8 mouse cellular contexts compared by ENCODE assay signal in genomic region chr15:67434284-67434683, GRCm38 (mm10).
DNase-seq lines count a peak whose midpoint lies in the region; ATAC-seq and TF ChIP-seq lines count a peak whose summit lies in the region.
"Had no signal": no experiment of that assay in that cellular context is flagged by ENCODE, and none has a peak within 500 bp of the region (broad histone marks: within the 10 kb centered on the region; RNA-seq: fewer than 3 reads in every experiment).

No protein-coding gene starts in this region.

- ATAC-seq in G1E (ENCODE audit: extremely low read depth, insufficient number of reproducible peaks, low FRiP score, poor library complexity, severe bottlenecking) = no peak
- ATAC-seq in embryonic facial prominence, embryonic 11.5 days (replicated peaks; ENCODE audit: insufficient number of reproducible peaks, low FRiP score, low TSS enrichment, low read depth) = peak; percentile 80; the same call in 1 of the 2 replicates
- ATAC-seq in lung, postnatal 0 days = peak; percentile 69

- intact Hi-C loops in heart, postnatal 10 days (cut with DNase I) = loop anchor here (1.0 to 10.0 kb wide), 4 partner anchors 260 to 801 kb away; no protein-coding TSS in a partner anchor

- H3K36me3 ChIP-seq in G1E (replicated peaks) = no peaks in the 10 kb centered on the region
- H3K36me3 ChIP-seq in embryonic facial prominence, embryonic 11.5 days (replicated peaks; ENCODE audit: control insufficient read depth, insufficient read depth, low read depth, low read length) = no peaks in the 10 kb centered on the region
- H3K36me3 ChIP-seq in lung, postnatal 0 days (ENCODE audit: insufficient read depth, low read length) = no peaks in the 10 kb centered on the region
- H3K36me3 ChIP-seq: limb, embryonic 15.5 days had no signal

- no peak overlapping the region for H3K4me2 ChIP-seq in embryonic facial prominence, embryonic 11.5 days (ENCODE audit: low read depth, low read length)
- H3K4me2 ChIP-seq in lung, postnatal 0 days (replicated peaks; ENCODE audit: low read depth, low read length) = no peak overlapping the region
- H3K4me2 ChIP-seq: limb, embryonic 15.5 days had no signal

- H3K27ac ChIP-seq in embryonic facial prominence, embryonic 11.5 days (replicated peaks; ENCODE audit: low read depth, low read length) = no peak overlapping the region
- no peak overlapping the region for H3K27ac ChIP-seq in lung, postnatal 0 days (ENCODE audit: low read length)
- H3K27ac ChIP-seq: limb, embryonic 15.5 days had no signal

- no peak for TF ChIP-seq EP300 in lung, postnatal 0 days (IDR thresholded peaks at IDR 0.05)

- 23% methylated on average over 2 of the region's 2 CpGs for WGBS in embryonic facial prominence, embryonic 11.5 days
- WGBS in lung, postnatal 0 days = 21% methylated on average over 2 of the region's 2 CpGs

- H3K9ac ChIP-seq in embryonic facial prominence, embryonic 11.5 days (replicated peaks; ENCODE audit: low read length) = no peak overlapping the region
- no peak overlapping the region for H3K9ac ChIP-seq in lung, postnatal 0 days (replicated peaks; ENCODE audit: low read depth)
- H3K9ac ChIP-seq: limb, embryonic 15.5 days had no signal

- H3K4me1 ChIP-seq in G1E (ENCODE audit: insufficient read depth, low read depth, low read length) = no peaks in the 10 kb centered on the region
- H3K4me1 ChIP-seq in embryonic facial prominence, embryonic 11.5 days (ENCODE audit: control insufficient read depth, insufficient read depth, low read length) = no peaks in the 10 kb centered on the region; the same call in 1 of the 2 replicates
- H3K4me1 ChIP-seq in lung, postnatal 0 days (ENCODE audit: insufficient read depth, low read depth, low read length) = no peaks in the 10 kb centered on the region
- H3K4me1 ChIP-seq: limb, embryonic 15.5 days had no signal

- H3K9me3 ChIP-seq in G1E (replicated peaks) = no peaks in the 10 kb centered on the region
- H3K9me3 ChIP-seq in embryonic facial prominence, embryonic 11.5 days (replicated peaks; ENCODE audit: control insufficient read depth, low read length) = no peaks in the 10 kb centered on the region
- H3K9me3 ChIP-seq in lung, postnatal 0 days (ENCODE audit: low read length) = no peaks in the 10 kb centered on the region
- H3K9me3 ChIP-seq: limb, embryonic 15.5 days had no signal

- H3K27me3 ChIP-seq in G1E (ENCODE audit: insufficient read depth, low read length) = no peaks in the 10 kb centered on the region; the same call in 1 of the 2 replicates
- no peaks in the 10 kb centered on the region for H3K27me3 ChIP-seq in embryonic facial prominence, embryonic 11.5 days (ENCODE audit: control insufficient read depth, insufficient read depth, low read length)
- H3K27me3 ChIP-seq in lung, postnatal 0 days (replicated peaks; ENCODE audit: insufficient read depth, low read length) = no peaks in the 10 kb centered on the region
- H3K27me3 ChIP-seq: limb, embryonic 15.5 days had no signal

- H3K4me3 ChIP-seq in G1E (ENCODE audit: low read depth, low read length) = no peak overlapping the region
- no peak overlapping the region for H3K4me3 ChIP-seq in embryonic facial prominence, embryonic 11.5 days (ENCODE audit: low read depth, low read length)
- H3K4me3 ChIP-seq in lung, postnatal 0 days (ENCODE audit: low read depth, low read length) = no peak overlapping the region
- H3K4me3 ChIP-seq: limb, embryonic 15.5 days had no signal

- peak; percentile 86 for TF ChIP-seq CTCF in G1E (IDR thresholded peaks at IDR 0.05; ENCODE audit: low read depth, low read length)
- TF ChIP-seq CTCF in lung, postnatal 0 days (IDR thresholded peaks at IDR 0.05) = peak; percentile 97

- DNase-seq in G1E (ENCODE audit: low spot score) = peak; percentile 1
- DNase-seq in adrenal gland, postnatal 25 days = peak; percentile 53
- DNase-seq in embryonic facial prominence, embryonic 11.5 days (ENCODE audit: low spot score) = peak; percentile 80
- peak; percentile 69 to 78 for DNase-seq in heart, postnatal 10 days
- peak; percentile 43 to 80 for DNase-seq in kidney, postnatal 36 days
- DNase-seq in lung, postnatal 0 days (ENCODE audit: low spot score) = peak; percentile 70
- peak; percentile 17 for DNase-seq in right cerebral cortex, postnatal 25 days

Comparison
In these comparisons a context has a peak if more than half of its experiments do, and no peak if none do; other contexts are left out.
1. DNase-seq: peak in every context shown above with its lines; median percentile 80 in embryonic facial prominence, embryonic 11.5 days; 74 in heart, postnatal 10 days; 70 in lung, postnatal 0 days; 62 in kidney, postnatal 36 days; 53 in adrenal gland, postnatal 25 days; 17 in right cerebral cortex, postnatal 25 days; 1 in G1E.